Mouse (Mus musculus) bone marrow macrophage, adult 2 months (primary cell): ENCODE data around the gene Mdh2. TPM values are rescaled to one million over a fixed set of nuclear protein-coding genes. Genes with fewer than 3 reads are reported as not detected.

ENCODE experiments used
- H3K27ac ChIP-seq: 2 replicates; pipeline ENCODE4 v1.5.1; 2012; ENCODE audit warnings: low read depth, low read length; ENCODE audit not compliant: insufficient read depth
- H3K4me1 ChIP-seq: 2 replicates; pipeline ENCODE4 v1.6.1; 2012; ENCODE audit warnings: low read length; ENCODE audit not compliant: control insufficient read depth, insufficient read depth
- H3K4me3 ChIP-seq: 2 replicates; pipeline ENCODE4 v1.5.1; 2012; ENCODE audit warnings: mild to moderate bottlenecking, low read length, moderate library complexity; ENCODE audit not compliant: insufficient read depth
- CTCF ChIP-seq: IDR thresholded peaks from 2 replicates; pipeline ENCODE4 v1.5.1; 2012; ENCODE audit warnings: low read depth, mild to moderate bottlenecking, low read length, moderate library complexity
- POLR2A ChIP-seq: IDR thresholded peaks from 2 replicates; pipeline ENCODE4 v1.6.1; 2012; ENCODE audit warnings: mild to moderate bottlenecking, low read depth, low read length, borderline replicate concordance
- polyA plus RNA-seq: library from polyadenylated mRNA; stranded (reverse); fragments of >200 nt; gene quantifications from 2 replicates; pipeline ENCODE4 v1.2.4, GENCODE M21; 2012; ENCODE audit not compliant: missing spikeins, insufficient read depth, insufficient read length

Gene Mdh2
- polyA plus RNA-seq, 1 experiment = 126 TPM

DNA sequence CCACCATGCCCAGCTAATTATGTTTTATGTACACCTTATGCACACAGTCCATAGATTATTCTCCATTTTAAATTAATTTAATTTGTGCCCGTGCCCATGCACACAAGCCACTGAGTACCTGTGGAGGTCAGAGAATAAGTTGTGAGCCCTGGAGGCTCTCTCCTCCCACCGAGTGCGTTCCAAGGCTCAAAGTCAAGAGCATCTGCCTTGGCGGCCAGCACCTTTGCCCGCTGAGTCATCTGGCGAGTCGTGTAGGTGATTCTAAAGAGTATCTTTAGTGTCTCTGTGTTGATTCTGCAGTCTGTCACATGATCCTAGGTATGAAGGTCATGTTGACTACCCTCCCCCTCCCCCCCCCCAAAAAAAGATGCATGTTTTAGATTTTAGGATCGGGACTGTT, 51.1 kb downstream of the Mdh2 start:
- no peak for TF ChIP-seq CTCF
- no peak for TF ChIP-seq POLR2A
- Histone ChIP-seq H3K4me1 (no peaks in the 10 kb centered on the region), H3K4me3 (no peak overlapping the region), H3K27ac (no peak overlapping the region)

DNA sequence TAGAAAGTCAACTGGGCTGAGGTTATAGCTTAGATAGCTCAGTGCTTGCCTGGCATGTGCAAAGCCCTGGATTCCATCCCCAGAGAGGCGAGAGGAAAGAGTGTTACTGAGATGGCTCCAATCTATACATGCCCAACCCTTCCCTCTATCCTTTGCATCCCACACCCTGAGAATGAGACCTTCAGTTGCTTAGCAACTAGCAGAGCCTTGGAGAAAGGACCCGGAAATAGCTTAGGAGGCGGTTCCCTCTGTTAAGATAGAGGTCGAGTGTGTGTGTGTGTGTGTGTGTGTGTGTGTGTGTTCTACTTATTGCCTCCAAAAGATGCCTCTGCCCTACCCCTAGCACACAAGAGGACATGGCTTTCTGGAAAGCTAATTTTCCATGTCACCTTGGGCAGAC, 54.4 kb downstream of the Mdh2 start:
- TF ChIP-seq CTCF (no peak), POLR2A (no peak)

DNA sequence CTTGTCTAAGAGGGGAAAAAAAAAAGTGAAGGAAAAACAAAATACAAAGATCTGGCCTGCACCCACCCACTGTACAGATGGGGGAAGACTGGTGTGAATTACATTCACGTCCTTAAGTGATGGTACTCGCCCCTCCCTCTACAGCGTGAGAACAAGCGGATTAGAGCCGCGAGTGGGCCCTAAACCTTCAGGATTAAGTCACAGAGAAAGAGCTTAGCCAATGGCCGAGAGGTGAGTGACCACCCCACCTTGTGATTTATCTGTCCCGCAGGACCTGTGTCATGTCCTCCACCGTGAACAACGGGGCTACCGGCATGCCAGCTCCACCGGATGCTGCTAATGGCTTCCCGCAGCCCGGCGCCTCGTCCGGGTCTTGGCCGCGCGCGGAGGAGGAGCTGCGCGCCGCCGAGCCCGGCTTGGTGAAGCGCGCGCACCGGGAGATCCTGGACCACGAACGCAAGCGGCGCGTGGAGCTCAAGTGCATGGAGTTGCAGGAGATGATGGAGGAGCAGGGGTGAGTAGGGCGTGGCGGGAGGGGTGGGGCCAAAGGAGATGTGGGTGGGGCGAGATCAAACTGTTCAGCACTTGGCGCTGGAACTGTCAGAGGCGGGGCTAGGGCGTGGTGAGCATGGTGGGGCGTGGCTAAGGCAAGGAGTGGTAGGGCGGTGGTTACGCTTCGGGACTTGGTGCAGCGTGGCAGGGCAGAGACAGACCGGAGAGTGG, 56.6 kb downstream of the Mdh2 start:
- Histone ChIP-seq H3K4me1 (peaks cover 5% of the 10 kb centered on the region), H3K4me3 (peak overlapping the region; percentile 51), H3K27ac (no peak overlapping the region)
- TF ChIP-seq CTCF (no peak), POLR2A (no peak)

More for the DNA sequence above, 54.4 kb downstream of the Mdh2 start:
- Histone ChIP-seq H3K27ac (no peak overlapping the region), H3K4me3 (no peak overlapping the region), H3K4me1 (peaks cover 5% of the 10 kb centered on the region)

DNA sequence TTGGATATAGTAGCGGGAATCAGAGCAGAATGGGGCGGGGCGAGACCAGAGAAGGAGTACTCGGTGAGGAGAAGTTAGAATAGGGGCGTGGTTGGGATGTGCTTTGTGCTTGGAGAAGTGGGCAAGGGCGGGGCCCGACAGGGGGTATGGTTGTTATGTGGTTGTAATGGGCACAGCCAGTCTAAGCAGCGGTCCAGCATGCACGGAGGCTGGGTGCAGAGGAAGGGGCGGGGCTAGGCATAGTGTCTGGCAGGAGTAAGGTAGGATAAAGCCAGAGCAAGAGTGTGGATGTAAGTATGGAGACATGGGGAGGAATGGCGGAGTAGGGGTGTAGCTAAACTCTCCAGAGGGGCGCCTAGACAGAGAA, 57.2 kb downstream of the Mdh2 start:
- Histone ChIP-seq H3K4me1 (peaks cover 5% of the 10 kb centered on the region), H3K4me3 (peak overlapping the region; percentile 51), H3K27ac (no peak overlapping the region)
- no peak for TF ChIP-seq POLR2A
- no peak for TF ChIP-seq CTCF

DNA sequence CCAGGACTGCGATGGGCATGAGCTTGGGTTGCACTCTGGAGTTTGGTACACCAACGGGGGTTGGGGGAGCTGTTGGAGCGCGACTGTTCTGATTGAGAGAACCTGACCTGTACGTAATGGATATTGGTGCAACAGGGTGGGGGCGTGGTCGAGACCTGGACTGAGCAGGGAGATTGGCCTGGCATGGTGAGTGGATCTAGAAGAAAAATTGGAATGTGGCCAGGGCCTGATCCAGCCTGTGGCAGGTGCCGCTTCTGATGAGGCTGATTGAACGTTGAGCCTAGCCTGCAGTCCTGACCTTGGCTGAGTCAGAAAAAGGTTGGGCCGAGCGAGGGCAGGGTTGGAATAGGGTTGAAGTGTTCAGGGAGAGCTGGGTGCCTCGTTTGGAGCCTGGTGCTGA, 57.7 kb downstream of the Mdh2 start:
- no peak for TF ChIP-seq CTCF
- no peak for TF ChIP-seq POLR2A
- H3K4me3 ChIP-seq = no peak overlapping the region

More for the DNA sequence above, 57.7 kb downstream of the Mdh2 start:
- no peak overlapping the region for H3K27ac ChIP-seq
- peaks cover 5% of the 10 kb centered on the region for H3K4me1 ChIP-seq

Other genes starting within 250 kb of the Mdh2 start
- gene Hip1, start 233.4 kb upstream of the Mdh2 start, polyA plus RNA-seq = 50.3 and 59.5 TPM in 2 replicates
- not detected in 2 replicates for gene Ccl26, start 214.9 kb upstream of the Mdh2 start, polyA plus RNA-seq
- gene Ccl24, start 205.4 kb upstream of the Mdh2 start, polyA plus RNA-seq = 0.71 and 1.1 TPM in 2 replicates
- 11.5 and 13.9 TPM in 2 replicates for gene Rhbdd2, start 145.9 kb upstream of the Mdh2 start, polyA plus RNA-seq
- 69.1 and 83.9 TPM in 2 replicates for gene Por, start 108.4 kb upstream of the Mdh2 start, polyA plus RNA-seq
- 37.1 and 41.5 TPM in 2 replicates for gene Tmem120a, start 34.0 kb upstream of the Mdh2 start, polyA plus RNA-seq
- 0.72 and 0.83 TPM in 2 replicates for gene Styxl1, start 95 bp upstream of the Mdh2 start, polyA plus RNA-seq
- not detected in 2 replicates for gene Srrm3, start 28.4 kb downstream of the Mdh2 start, polyA plus RNA-seq
- gene Hspb1, start 109.4 kb downstream of the Mdh2 start, polyA plus RNA-seq = 0.80 and 1.8 TPM in 2 replicates
- gene Ywhag, start 156.1 kb downstream of the Mdh2 start, polyA plus RNA-seq = 151 and 157 TPM in 2 replicates
- gene Ssc4d, start 196.1 kb downstream of the Mdh2 start, polyA plus RNA-seq = 6.8 and 10.0 TPM in 2 replicates
- gene Zp3, start 201.6 kb downstream of the Mdh2 start, polyA plus RNA-seq = not detected in 2 replicates
- gene Dtx2, start 216.3 kb downstream of the Mdh2 start, polyA plus RNA-seq = 9.5 and 9.8 TPM in 2 replicates